Mouse (Mus musculus) B cell, adult (primary cell): ENCODE data around the gene Kcnt2. TPM values are rescaled to one million over a fixed set of nuclear protein-coding genes. Genes with fewer than 3 reads are reported as not detected.

Source experiments
- total RNA-seq: library from RNA; stranded (reverse); gene quantifications from 4 replicates; pipeline ENCODE4 v1.2.4, GENCODE M21; 2023; ENCODE audit not compliant: inconsistent age

The Kcnt2 gene
- not detected in 4 replicates for total RNA-seq

DNA sequence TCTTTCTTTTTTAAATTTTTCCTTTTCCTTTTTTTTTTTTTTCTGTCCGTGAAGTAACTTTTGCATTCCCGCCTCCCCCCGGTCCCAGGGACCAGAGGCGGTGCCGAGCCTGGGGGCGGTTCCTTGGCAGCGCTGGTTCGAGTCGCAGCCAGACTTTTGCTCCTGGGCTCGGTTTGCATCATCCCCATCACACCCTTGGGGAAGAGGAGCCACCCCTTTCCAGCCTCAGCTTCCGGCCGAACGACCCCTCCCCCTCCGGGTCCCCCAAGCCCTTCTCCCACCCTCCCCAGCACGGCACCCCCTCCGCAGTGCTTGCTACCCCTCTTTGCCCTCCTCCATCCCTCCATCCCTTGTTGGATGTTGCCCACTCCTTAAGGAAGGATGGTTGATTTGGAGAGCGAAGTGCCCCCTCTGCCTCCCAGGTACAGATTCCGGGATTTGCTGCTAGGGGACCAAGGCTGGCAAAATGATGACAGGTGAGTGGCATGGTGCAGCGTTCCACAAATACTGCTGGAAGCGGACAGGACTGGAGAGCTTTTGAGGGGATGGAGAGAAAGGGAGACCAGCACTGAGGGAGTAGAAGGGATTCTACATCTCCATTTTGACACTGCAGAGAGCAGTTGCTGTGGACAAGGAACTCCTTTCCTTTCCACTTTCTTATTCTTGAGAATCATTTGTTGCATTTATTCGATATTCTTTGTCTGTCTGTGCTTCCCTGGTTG, at the start of gene Kcnt2:
Gene Kcnt2, plus strand, starts transcription at position 283 of the 722 bp plus-strand sequence.

Other genes starting within 250 kb of the Kcnt2 start
- 0.21 TPM in 1 of 4 replicates, not detected in the others for gene Cfh, start 62.4 kb upstream of the Kcnt2 start, total RNA-seq